ENCODE assay signal across 10 mouse cellular contexts in genomic region chr1:177408690-177409089, GRCm38 (mm10). TPM values are rescaled to one million over a fixed set of nuclear protein-coding genes. Genes with fewer than 3 reads are reported as not detected.
DNase-seq lines count a peak whose midpoint lies in the region; ATAC-seq and TF ChIP-seq lines count a peak whose summit lies in the region.
"Had no signal": no experiment of that assay in that cellular context is flagged by ENCODE, and none has a peak within 500 bp of the region (broad histone marks: within the 10 kb centered on the region; RNA-seq: fewer than 3 reads in every experiment).

No protein-coding gene starts in this region.

- no peaks in the 10 kb centered on the region for H3K9me3 ChIP-seq in kidney, embryonic 14.5 days (ENCODE audit: control insufficient read depth, low read length)
- H3K9me3 ChIP-seq in lung, postnatal 0 days (ENCODE audit: low read length), result no peaks in the 10 kb centered on the region
- H3K9me3 ChIP-seq: embryonic facial prominence, embryonic 15.5 days; megakaryocyte, embryonic 14.5 days had no signal

- H3K4me2 ChIP-seq in kidney, embryonic 14.5 days (replicated peaks; ENCODE audit: low read depth, low read length), result no peak overlapping the region
- H3K4me2 ChIP-seq in lung, postnatal 0 days (replicated peaks; ENCODE audit: low read depth, low read length), result no peak overlapping the region
- H3K4me2 ChIP-seq: embryonic facial prominence, embryonic 15.5 days had no signal

- no peak overlapping the region for H3K4me3 ChIP-seq in kidney, embryonic 14.5 days (ENCODE audit: low read length)
- H3K4me3 ChIP-seq in cortical plate, adult 2 months (ENCODE audit: insufficient read depth, low read length), result no peak overlapping the region
- H3K4me3 ChIP-seq in lung, postnatal 0 days (ENCODE audit: low read depth, low read length), result no peak overlapping the region
- H3K4me3 ChIP-seq: embryonic facial prominence, embryonic 15.5 days; megakaryocyte, embryonic 14.5 days had no signal

- TF ChIP-seq POLR2A in cortical plate, adult 2 months (IDR thresholded peaks at IDR 0.05; ENCODE audit: extremely low read depth, insufficient read depth, low read length), result no peak

- no peak overlapping the region for H3K9ac ChIP-seq in kidney, embryonic 14.5 days (ENCODE audit: low read depth, low read length)
- H3K9ac ChIP-seq in lung, postnatal 0 days (replicated peaks; ENCODE audit: low read depth), result no peak overlapping the region
- H3K9ac ChIP-seq: embryonic facial prominence, embryonic 15.5 days had no signal

- 0 out of 2 replicates have a peak, but pooled peaks have one; percentile 14 for TF ChIP-seq CTCF in cortical plate, adult 2 months (IDR thresholded peaks at IDR 0.05; ENCODE audit: extremely low read depth, insufficient read depth, low read length)
- peak; percentile 69 for TF ChIP-seq CTCF in lung, postnatal 0 days (IDR thresholded peaks at IDR 0.05)

- H3K27ac ChIP-seq in kidney, embryonic 14.5 days (ENCODE audit: low read depth, low read length), result no peak overlapping the region
- H3K27ac ChIP-seq in cortical plate, adult 2 months (ENCODE audit: insufficient read depth, low read length), result no peak overlapping the region
- no peak overlapping the region for H3K27ac ChIP-seq in lung, postnatal 0 days (ENCODE audit: low read length)
- H3K27ac ChIP-seq: embryonic facial prominence, embryonic 15.5 days had no signal

- H3K36me3 ChIP-seq in kidney, embryonic 14.5 days (ENCODE audit: control insufficient read depth, insufficient read depth, low read length), result no peaks in the 10 kb centered on the region
- no peaks in the 10 kb centered on the region for H3K36me3 ChIP-seq in lung, postnatal 0 days (ENCODE audit: insufficient read depth, low read length)
- H3K36me3 ChIP-seq: embryonic facial prominence, embryonic 15.5 days had no signal

- no peaks in the 10 kb centered on the region for H3K4me1 ChIP-seq in kidney, embryonic 14.5 days (ENCODE audit: control insufficient read depth, insufficient read depth, low read length)
- peaks cover 4% of the 10 kb centered on the region for H3K4me1 ChIP-seq in cortical plate, adult 2 months (ENCODE audit: control insufficient read depth, insufficient read depth, low read length)
- H3K4me1 ChIP-seq in lung, postnatal 0 days (ENCODE audit: insufficient read depth, low read depth, low read length), result no peaks in the 10 kb centered on the region

- H3K27me3 ChIP-seq in kidney, embryonic 14.5 days (ENCODE audit: control insufficient read depth, insufficient read depth, low read length), result no peaks in the 10 kb centered on the region
- H3K27me3 ChIP-seq in lung, postnatal 0 days (replicated peaks; ENCODE audit: insufficient read depth, low read length), result no peaks in the 10 kb centered on the region
- H3K27me3 ChIP-seq: embryonic facial prominence, embryonic 15.5 days had no signal

- no peak for ATAC-seq in kidney, embryonic 14.5 days (ENCODE audit: low FRiP score, low TSS enrichment)
- ATAC-seq in lung, postnatal 0 days, result no peak

- WGBS in kidney, embryonic 14.5 days, result 75% methylated on average over 3 of the region's 3 CpGs
- 50% methylated on average over 3 of the region's 3 CpGs for WGBS in lung, postnatal 0 days

- peak; percentile 53 for DNase-seq in kidney, adult 18-20 months
- peak; percentile 12 for DNase-seq in MEL-GATA-1-ER (ENCODE audit: extremely low read depth, low read depth)
- DNase-seq in lung, postnatal 0 days (ENCODE audit: low spot score), result peak; percentile 78
- peak; percentile 20 to 73 for DNase-seq in thymus, postnatal 10 days (ENCODE audit: low spot score in 2 of 2)
- no peak for DNase-seq in right cerebral cortex, postnatal 36 days (ENCODE audit: low spot score in 2 of 2)
- no peak for DNase-seq in gastrocnemius, postnatal 25 days

- no peak for TF ChIP-seq EP300 in lung, postnatal 0 days (IDR thresholded peaks at IDR 0.05)

RNA-seq across cellular contexts. Expression of gene Zbtb18, which starts 33.5 kb away (rescaled TPM):
- 3.4 and 4.8 TPM in 2 replicates for polyA plus RNA-seq in kidney, embryonic 14.5 days (2014; fragmentation: Nextera tagmentation; extraction: Ambion mirVana)
- 105 and 117 TPM in 2 replicates for polyA plus RNA-seq in cortical plate, adult 2 months (2012; rRNA removed)
- 2.0 and 3.0 TPM in 2 replicates for polyA plus RNA-seq in lung, postnatal 0 days (2015; fragmentation: Nextera tagmentation; extraction: Ambion mirVana)
- total RNA-seq in gastrocnemius, postnatal 25 days (2021), result 10 to 100 TPM; 75.6 to 95.6 TPM

Comparison
In these comparisons a context has a peak if more than half of its experiments do, and no peak if none do; other contexts are left out.
1. DNase-seq: peak in kidney, adult 18-20 months (single experiment), MEL-GATA-1-ER (single experiment), lung, postnatal 0 days (single experiment) and thymus, postnatal 10 days (2 of 2); none in right cerebral cortex, postnatal 36 days (0 of 2) and gastrocnemius, postnatal 25 days (single experiment).
2. RNA of gene Zbtb18, which starts 33.5 kb away (polyA plus RNA-seq): 105 to 117 TPM in cortical plate, adult 2 months; 3.4 to 4.8 TPM in kidney, embryonic 14.5 days and 2.0 to 3.0 TPM in lung, postnatal 0 days; every median in the first group is over 10 times any median in the second.